In genomic region chr3:27631112-27631511, GRCm38 (mm10) we compare ENCODE assay signal across 9 mouse cellular contexts.
DNase-seq lines count a peak whose midpoint lies in the region; ATAC-seq and TF ChIP-seq lines count a peak whose summit lies in the region.
"Had no signal": no experiment of that assay in that cellular context is flagged by ENCODE, and none has a peak within 500 bp of the region (broad histone marks: within the 10 kb centered on the region; RNA-seq: fewer than 3 reads in every experiment).

No protein-coding gene starts in this region.

- peak; percentile 42; the same call in 1 of the 2 replicates for TF ChIP-seq POLR2A in heart, adult 2 months (IDR thresholded peaks at IDR 0.05; ENCODE audit: insufficient read depth, low read depth, low read length)

- peaks cover 7% of the 10 kb centered on the region; the same call in 1 of the 2 replicates for H3K4me1 ChIP-seq in kidney, embryonic 15.5 days
- peaks cover 16% of the 10 kb centered on the region for H3K4me1 ChIP-seq in embryonic facial prominence, embryonic 12.5 days
- peaks cover 12% of the 10 kb centered on the region for H3K4me1 ChIP-seq in heart, adult 2 months (ENCODE audit: control insufficient read depth, insufficient read depth, low read length)
- H3K4me1 ChIP-seq in limb, embryonic 15.5 days = peaks cover 11% of the 10 kb centered on the region
- peaks cover 20% of the 10 kb centered on the region for H3K4me1 ChIP-seq in liver, embryonic 12.5 days

- TF ChIP-seq CTCF in heart, adult 2 months (IDR thresholded peaks at IDR 0.05) = no peak

- H3K9ac ChIP-seq in kidney, embryonic 15.5 days = no peak overlapping the region
- H3K9ac ChIP-seq in embryonic facial prominence, embryonic 12.5 days = no peak overlapping the region
- peak overlapping the region; percentile 46; the same call in 1 of the 2 replicates for H3K9ac ChIP-seq in heart, adult 2 months (ENCODE audit: low read depth, low read length)
- no peak overlapping the region for H3K9ac ChIP-seq in limb, embryonic 15.5 days
- H3K9ac ChIP-seq in liver, embryonic 12.5 days = no peak overlapping the region

- peak; percentile 98 for TF ChIP-seq EP300 in heart, adult 2 months (IDR thresholded peaks at IDR 0.05; ENCODE audit: insufficient read depth, low read depth, low read length)

- H3K27me3 ChIP-seq in kidney, embryonic 15.5 days = no peaks in the 10 kb centered on the region
- no peaks in the 10 kb centered on the region for H3K27me3 ChIP-seq in embryonic facial prominence, embryonic 12.5 days
- no peaks in the 10 kb centered on the region for H3K27me3 ChIP-seq in heart, adult 2 months (ENCODE audit: control insufficient read depth, insufficient read depth, low read length)
- no peaks in the 10 kb centered on the region for H3K27me3 ChIP-seq in limb, embryonic 15.5 days
- no peaks in the 10 kb centered on the region for H3K27me3 ChIP-seq in liver, embryonic 12.5 days (replicated peaks)
- H3K27me3 ChIP-seq: Patski had no signal

- intact Hi-C loops in heart, adult 2 months (cut with DNase I) = no loop called here
- intact Hi-C loops in left cerebral cortex, postnatal 14 days (cut with DNase I) = no loop called here

- DNase-seq in kidney, postnatal 25 days = peak; percentile 28 to 48
- peak; percentile 78 to 86 for DNase-seq in heart, adult 2 months
- no peak for DNase-seq in c-Kit-positive CD71-positive TER-119-positive erythroid progenitor cells, embryonic 14.5 days (ENCODE audit: low spot score)
- no peak for DNase-seq in left cerebral cortex, postnatal 14 days (ENCODE audit: low spot score in 2 of 2)

- WGBS in kidney, embryonic 15.5 days = 80% methylated on average over 7 of the region's 7 CpGs
- 32% methylated on average over 7 of the region's 7 CpGs for WGBS in embryonic facial prominence, embryonic 12.5 days
- WGBS in heart, adult 2 months = 10% methylated on average over 7 of the region's 7 CpGs
- 48% methylated on average over 7 of the region's 7 CpGs for WGBS in limb, embryonic 15.5 days
- WGBS in liver, embryonic 12.5 days (ENCODE audit: insufficient replicate concordance) = 79% methylated on average over 7 of the region's 7 CpGs

- peaks cover 6% of the 10 kb centered on the region; the same call in 1 of the 2 replicates for H3K79me2 ChIP-seq in heart, adult 2 months (replicated peaks; ENCODE audit: control insufficient read depth, insufficient read depth, low read length)

- no peak for ATAC-seq in kidney, embryonic 15.5 days (replicated peaks; ENCODE audit: low FRiP score)
- ATAC-seq in embryonic facial prominence, embryonic 12.5 days (ENCODE audit: insufficient number of reproducible peaks, insufficient read depth, low FRiP score, low TSS enrichment) = peak; percentile 83
- peak; percentile 82 for ATAC-seq in limb, embryonic 15.5 days (ENCODE audit: insufficient number of reproducible peaks, low FRiP score, low TSS enrichment, low read depth)
- no peak for ATAC-seq in liver, embryonic 12.5 days
- ATAC-seq: Patski had no signal

- no peak overlapping the region for H3K4me2 ChIP-seq in kidney, embryonic 15.5 days
- no peak overlapping the region for H3K4me2 ChIP-seq in embryonic facial prominence, embryonic 12.5 days (replicated peaks)
- no peak overlapping the region for H3K4me2 ChIP-seq in limb, embryonic 15.5 days
- no peak overlapping the region for H3K4me2 ChIP-seq in liver, embryonic 12.5 days

- H3K36me3 ChIP-seq in kidney, embryonic 15.5 days = peaks cover 29% of the 10 kb centered on the region
- H3K36me3 ChIP-seq in embryonic facial prominence, embryonic 12.5 days = no peaks in the 10 kb centered on the region
- H3K36me3 ChIP-seq in heart, adult 2 months (ENCODE audit: control insufficient read depth, insufficient read depth, low read length) = peaks cover 10% of the 10 kb centered on the region
- H3K36me3 ChIP-seq in limb, embryonic 15.5 days = peaks cover 12% of the 10 kb centered on the region; the same call in 1 of the 2 replicates
- H3K36me3 ChIP-seq in liver, embryonic 12.5 days = peaks cover 6% of the 10 kb centered on the region; the same call in 1 of the 2 replicates

- H3K4me3 ChIP-seq in kidney, embryonic 15.5 days (replicated peaks) = no peak overlapping the region
- no peak overlapping the region for H3K4me3 ChIP-seq in embryonic facial prominence, embryonic 12.5 days
- H3K4me3 ChIP-seq in heart, adult 2 months = no peak overlapping the region
- H3K4me3 ChIP-seq in limb, embryonic 15.5 days = no peak overlapping the region
- H3K4me3 ChIP-seq in liver, embryonic 12.5 days = no peak overlapping the region

- H3K27ac ChIP-seq in kidney, embryonic 15.5 days = no peak overlapping the region
- H3K27ac ChIP-seq in embryonic facial prominence, embryonic 12.5 days = peak overlapping the region; percentile 36; the same call in 1 of the 2 replicates
- peak overlapping the region; percentile 72 for H3K27ac ChIP-seq in heart, adult 2 months
- peak overlapping the region; percentile 73 for H3K27ac ChIP-seq in limb, embryonic 15.5 days
- no peak overlapping the region for H3K27ac ChIP-seq in liver, embryonic 12.5 days

- H3K9me3 ChIP-seq in kidney, embryonic 15.5 days (replicated peaks) = no peaks in the 10 kb centered on the region
- no peaks in the 10 kb centered on the region for H3K9me3 ChIP-seq in embryonic facial prominence, embryonic 12.5 days
- H3K9me3 ChIP-seq in limb, embryonic 15.5 days = no peaks in the 10 kb centered on the region
- H3K9me3 ChIP-seq in liver, embryonic 12.5 days (replicated peaks) = no peaks in the 10 kb centered on the region

Comparison
In these comparisons a context has a peak if more than half of its experiments do, and no peak if none do; other contexts are left out.
1. DNase-seq: peak in kidney, postnatal 25 days (2 of 2) and heart, adult 2 months (2 of 2); none in c-Kit-positive CD71-positive TER-119-positive erythroid progenitor cells, embryonic 14.5 days (single experiment) and left cerebral cortex, postnatal 14 days (0 of 2).
2. ATAC-seq: peak in embryonic facial prominence, embryonic 12.5 days (single experiment) and limb, embryonic 15.5 days (single experiment); none in kidney, embryonic 15.5 days (single experiment) and liver, embryonic 12.5 days (single experiment).
3. H3K27ac ChIP-seq: peak in embryonic facial prominence, embryonic 12.5 days (single experiment), heart, adult 2 months (single experiment) and limb, embryonic 15.5 days (single experiment); none in kidney, embryonic 15.5 days (single experiment) and liver, embryonic 12.5 days (single experiment).